Mouse (Mus musculus): ENCODE measurements around the gene Gucy1b2.

Gucy1b2 gene

GRCm38 (mm10) chr14:62361263-62361980 is 94.7 kb downstream of the Gucy1b2 start:
- DNase-seq, result no peak

GRCm38 (mm10) chr14:62355201-62355600 is 100.9 kb downstream of the Gucy1b2 start:
- DNase-seq, result no peak

- DNase-seq, result no peak
Observed at GRCm38 (mm10) chr14:62353793-62354192, 102.3 kb downstream of the Gucy1b2 start.

- no peak for DNase-seq
Observed at GRCm38 (mm10) chr14:62353372-62353771, 102.7 kb downstream of the Gucy1b2 start.

- no peak for DNase-seq
Observed at GRCm38 (mm10) chr14:62350890-62351289, 105.2 kb downstream of the Gucy1b2 start.

GRCm38 (mm10) chr14:62350186-62350585 is 105.9 kb downstream of the Gucy1b2 start:
- DNase-seq, result no peak

- no peak for DNase-seq
Observed at GRCm38 (mm10) chr14:62349786-62350185, 106.3 kb downstream of the Gucy1b2 start.

- DNase-seq, result peak; percentile 17
Observed at GRCm38 (mm10) chr14:62347103-62347502, 109.0 kb downstream of the Gucy1b2 start.

- DNase-seq, result no peak
Observed at GRCm38 (mm10) chr14:62346570-62346969, 109.5 kb downstream of the Gucy1b2 start.
